ENCODE assay signal across 38 mouse cellular contexts in genomic region chr4:125481256-125481655, GRCm38 (mm10). TPM values are rescaled to one million over a fixed set of nuclear protein-coding genes. Genes with fewer than 3 reads are reported as not detected.
"Had no signal": no experiment of that assay in that cellular context is flagged by ENCODE, and none has a peak within 500 bp of the region (broad histone marks: within the 10 kb centered on the region; RNA-seq: fewer than 3 reads in every experiment).

No protein-coding gene starts in this region.

- DNase-seq: left cerebral cortex, postnatal 4 days; liver; liver, embryonic 13.5 days; liver, postnatal 0 days; lung, adult 18-20 months; lung, adult 2 months; lung, embryonic 14.5 days; lung, postnatal 10 days; lung, postnatal 14 days; lung, postnatal 36 days; lung, postnatal 4 days; midbrain, embryonic 14.5 days had no signal

- H3K4me3 ChIP-seq: limb, embryonic 10.5 days; limb, embryonic 12.5 days; limb, embryonic 13.5 days; limb, embryonic 15.5 days; liver, embryonic 12.5 days; liver, embryonic 13.5 days; liver, embryonic 15.5 days; lung, embryonic 15.5 days; megakaryocyte, embryonic 14.5 days; midbrain, embryonic 10.5 days; midbrain, embryonic 12.5 days; midbrain, embryonic 13.5 days; midbrain, embryonic 15.5 days; myocyte had no signal

- H3K27ac ChIP-seq: limb, embryonic 10.5 days; limb, embryonic 12.5 days; limb, embryonic 13.5 days; limb, embryonic 15.5 days; liver, embryonic 12.5 days; liver, embryonic 13.5 days; liver, embryonic 14.5 days; liver, embryonic 15.5 days; lung, embryonic 15.5 days; macrophage; midbrain, embryonic 10.5 days; midbrain, embryonic 12.5 days; midbrain, embryonic 13.5 days; midbrain, embryonic 15.5 days had no signal

- H3K9ac ChIP-seq: limb, embryonic 12.5 days; limb, embryonic 13.5 days; limb, embryonic 15.5 days; liver, embryonic 12.5 days; liver, embryonic 13.5 days; liver, embryonic 14.5 days; liver, embryonic 15.5 days; liver, postnatal 0 days; lung, embryonic 14.5 days; lung, embryonic 15.5 days; midbrain, embryonic 12.5 days; midbrain, embryonic 13.5 days; midbrain, embryonic 15.5 days had no signal

- H3K36me3 ChIP-seq: limb, embryonic 10.5 days; limb, embryonic 12.5 days; limb, embryonic 13.5 days; limb, embryonic 15.5 days; liver, embryonic 12.5 days; liver, embryonic 13.5 days; liver, embryonic 15.5 days; lung, embryonic 15.5 days; midbrain, embryonic 10.5 days; midbrain, embryonic 12.5 days; midbrain, embryonic 13.5 days; midbrain, embryonic 15.5 days had no signal

- H3K9me3 ChIP-seq: limb, embryonic 10.5 days; limb, embryonic 12.5 days; limb, embryonic 13.5 days; limb, embryonic 15.5 days; liver, embryonic 12.5 days; liver, embryonic 13.5 days; liver, embryonic 15.5 days; lung, embryonic 15.5 days; megakaryocyte, embryonic 14.5 days; midbrain, embryonic 10.5 days; midbrain, embryonic 12.5 days; midbrain, embryonic 13.5 days; midbrain, embryonic 15.5 days had no signal

- H3K4me1 ChIP-seq: limb, embryonic 12.5 days; limb, embryonic 13.5 days; liver, embryonic 12.5 days; liver, embryonic 13.5 days; liver, embryonic 15.5 days; lung, embryonic 15.5 days had no signal

- H3K4me2 ChIP-seq: limb, embryonic 12.5 days; limb, embryonic 13.5 days; limb, embryonic 15.5 days; liver, embryonic 11.5 days; liver, embryonic 12.5 days; liver, embryonic 13.5 days; liver, embryonic 15.5 days; lung, embryonic 14.5 days; lung, embryonic 15.5 days; midbrain, embryonic 11.5 days; midbrain, embryonic 12.5 days; midbrain, embryonic 13.5 days; midbrain, embryonic 15.5 days had no signal

RNA-seq across cellular contexts. Expression of gene Grik3, which starts 9.2 kb away (rescaled TPM):
- total RNA-seq: liver, adult 2 months; megakaryocyte progenitor cell, adult 5-6 weeks; megakaryocyte, adult 5-6 weeks; megakaryocyte-erythroid progenitor cell, adult 5-6 weeks; monocyte, adult 5-6 weeks had no signal
- polyA plus RNA-seq: limb, embryonic 10.5 days; limb, embryonic 11.5 days; limb, embryonic 12.5 days; liver, embryonic 12.5 days; liver, embryonic 15.5 days; liver, embryonic 16.5 days; lung, embryonic 14.5 days; lung, embryonic 15.5 days; lung, embryonic 16.5 days; lung, postnatal 0 days; macrophage; myocyte had no signal
